Mouse (Mus musculus): ENCODE measurements around the gene Atp9a. TPM values are rescaled to one million over a fixed set of nuclear protein-coding genes. Genes with fewer than 3 reads are reported as not detected.
A peak's percentile ranks its signal among the peaks of the same experiment; 100 is the strongest.

The Atp9a gene
- polyA plus RNA-seq, 1 experiment from 2014 or later = 4.4 TPM

GRCm38 (mm10) chr2:168613092-168613880 is 128.9 kb downstream of the Atp9a start:
- H3K9me3 ChIP-seq (ENCODE audit: control insufficient read depth, low read length) = no peaks in the 10 kb centered on the region
- H3K4me1 ChIP-seq (replicated peaks; ENCODE audit: control insufficient read depth, insufficient read depth, low read length) = no peaks in the 10 kb centered on the region
- no peaks in the 10 kb centered on the region for H3K36me3 ChIP-seq (ENCODE audit: control insufficient read depth, insufficient read depth, low read length)
- H3K4me2 ChIP-seq = no peak overlapping the region
- H3K27ac ChIP-seq (ENCODE audit: low read depth, low read length) = no peak overlapping the region
- DNase-seq (ENCODE audit: low spot score) (no peak), ATAC-seq (replicated peaks; ENCODE audit: low FRiP score) (no peak)
- H3K9ac ChIP-seq (ENCODE audit: low read depth, low read length) = no peak overlapping the region
- WGBS = 67% methylated on average over 13 of the region's 13 CpGs
- no peaks in the 10 kb centered on the region for H3K27me3 ChIP-seq (replicated peaks; ENCODE audit: control insufficient read depth, insufficient read depth, low read length)
- H3K4me3 ChIP-seq (ENCODE audit: low read depth, low read length) = no peak overlapping the region

- Histone ChIP-seq H3K4me3 (ENCODE audit: low read depth, low read length) (no peak overlapping the region), H3K4me2 (no peak overlapping the region), H3K4me1 (replicated peaks; ENCODE audit: control insufficient read depth, insufficient read depth, low read length) (no peaks in the 10 kb centered on the region), H3K27ac (ENCODE audit: low read depth, low read length) (no peak overlapping the region), H3K9me3 (ENCODE audit: control insufficient read depth, low read length) (no peaks in the 10 kb centered on the region), H3K9ac (ENCODE audit: low read depth, low read length) (no peak overlapping the region), H3K27me3 (replicated peaks; ENCODE audit: control insufficient read depth, insufficient read depth, low read length) (no peaks in the 10 kb centered on the region), H3K36me3 (ENCODE audit: control insufficient read depth, insufficient read depth, low read length) (no peaks in the 10 kb centered on the region)
- WGBS = 70% methylated on average over 3 of the region's 3 CpGs
- no peak for ATAC-seq (replicated peaks; ENCODE audit: low FRiP score)
- no peak for DNase-seq (ENCODE audit: low spot score)
These were observed 131.3 kb downstream of the Atp9a start for GRCm38 (mm10) chr2:168610941-168611340.

GRCm38 (mm10) chr2:168609653-168610248 is 132.5 kb downstream of the Atp9a start:
- no peaks in the 10 kb centered on the region for H3K9me3 ChIP-seq (ENCODE audit: control insufficient read depth, low read length)
- ATAC-seq (replicated peaks; ENCODE audit: low FRiP score) (no peak), DNase-seq (ENCODE audit: low spot score) (no peak)
- no peaks in the 10 kb centered on the region for H3K36me3 ChIP-seq (ENCODE audit: control insufficient read depth, insufficient read depth, low read length)
- WGBS = 65% methylated on average over 6 of the region's 6 CpGs
- no peak overlapping the region for H3K27ac ChIP-seq (ENCODE audit: low read depth, low read length)
- no peak overlapping the region for H3K9ac ChIP-seq (ENCODE audit: low read depth, low read length)
- H3K27me3 ChIP-seq (replicated peaks; ENCODE audit: control insufficient read depth, insufficient read depth, low read length) = no peaks in the 10 kb centered on the region
- no peak overlapping the region for H3K4me3 ChIP-seq (ENCODE audit: low read depth, low read length)
- H3K4me2 ChIP-seq = no peak overlapping the region
- 0 out of 2 replicates have a peak, but pooled peaks cover 3% of the 10 kb centered on the region for H3K4me1 ChIP-seq (replicated peaks; ENCODE audit: control insufficient read depth, insufficient read depth, low read length)

GRCm38 (mm10) chr2:168608125-168608564 is 134.1 kb downstream of the Atp9a start:
- no peak overlapping the region for H3K27ac ChIP-seq (ENCODE audit: low read depth, low read length)
- H3K36me3 ChIP-seq (ENCODE audit: control insufficient read depth, insufficient read depth, low read length) = no peaks in the 10 kb centered on the region
- DNase-seq (ENCODE audit: low spot score) = no peak
- peaks cover 6% of the 10 kb centered on the region for H3K27me3 ChIP-seq (replicated peaks; ENCODE audit: control insufficient read depth, insufficient read depth, low read length)
- no peak overlapping the region for H3K9ac ChIP-seq (ENCODE audit: low read depth, low read length)
- H3K4me1 ChIP-seq (replicated peaks; ENCODE audit: control insufficient read depth, insufficient read depth, low read length) = peaks cover 9% of the 10 kb centered on the region; the same call in 1 of the 2 replicates
- no peak for ATAC-seq (replicated peaks; ENCODE audit: low FRiP score)
- no peak overlapping the region for H3K4me3 ChIP-seq (ENCODE audit: low read depth, low read length)
- no peaks in the 10 kb centered on the region for H3K9me3 ChIP-seq (ENCODE audit: control insufficient read depth, low read length)
- 73% methylated on average over 9 of the region's 9 CpGs for WGBS
- H3K4me2 ChIP-seq = no peak overlapping the region

- DNase-seq (ENCODE audit: low spot score) (peak; percentile 51), ATAC-seq (replicated peaks; ENCODE audit: low FRiP score) (no peak)
- H3K27me3 ChIP-seq (replicated peaks; ENCODE audit: control insufficient read depth, insufficient read depth, low read length) = peaks cover 41% of the 10 kb centered on the region
- 0 out of 2 replicates have a peak overlapping the region, but pooled peaks have one; percentile 13 for H3K27ac ChIP-seq (ENCODE audit: low read depth, low read length)
- no peak overlapping the region for H3K9ac ChIP-seq (ENCODE audit: low read depth, low read length)
- H3K36me3 ChIP-seq (ENCODE audit: control insufficient read depth, insufficient read depth, low read length) = no peaks in the 10 kb centered on the region
- 29% methylated on average over 16 of the region's 16 CpGs for WGBS
- no peak overlapping the region for H3K4me3 ChIP-seq (ENCODE audit: low read depth, low read length)
- no peak overlapping the region; the same call in 1 of the 2 replicates for H3K4me2 ChIP-seq
- no peaks in the 10 kb centered on the region for H3K9me3 ChIP-seq (ENCODE audit: control insufficient read depth, low read length)
- H3K4me1 ChIP-seq (replicated peaks; ENCODE audit: control insufficient read depth, insufficient read depth, low read length) = peaks cover 24% of the 10 kb centered on the region
These were observed 137.5 kb downstream of the Atp9a start for GRCm38 (mm10) chr2:168604655-168605070.

GRCm38 (mm10) chr2:168602387-168602741 is 139.8 kb downstream of the Atp9a start:
- Histone ChIP-seq H3K9ac (ENCODE audit: low read depth, low read length) (no peak overlapping the region), H3K4me1 (replicated peaks; ENCODE audit: control insufficient read depth, insufficient read depth, low read length) (peaks cover 24% of the 10 kb centered on the region), H3K36me3 (ENCODE audit: control insufficient read depth, insufficient read depth, low read length) (no peaks in the 10 kb centered on the region), H3K9me3 (ENCODE audit: control insufficient read depth, low read length) (no peaks in the 10 kb centered on the region), H3K27ac (ENCODE audit: low read depth, low read length) (no peak overlapping the region), H3K4me3 (ENCODE audit: low read depth, low read length) (no peak overlapping the region), H3K27me3 (replicated peaks; ENCODE audit: control insufficient read depth, insufficient read depth, low read length) (peaks cover 56% of the 10 kb centered on the region), H3K4me2 (peak overlapping the region; percentile 63)
- DNase-seq (ENCODE audit: low spot score) (no peak), ATAC-seq (replicated peaks; ENCODE audit: low FRiP score) (no peak)
- 31% methylated on average over 12 of the region's 12 CpGs for WGBS

GRCm38 (mm10) chr2:168601491-168602386 is 140.5 kb downstream of the Atp9a start, which contains the start of gene Nfatc2:
Gene Nfatc2 (minus strand): TSS chr2:168601657.
- Histone ChIP-seq H3K36me3 (ENCODE audit: control insufficient read depth, insufficient read depth, low read length) (no peaks in the 10 kb centered on the region), H3K27ac (ENCODE audit: low read depth, low read length) (no peak within 1 kb of the TSS), H3K9me3 (ENCODE audit: control insufficient read depth, low read length) (no peaks in the 10 kb centered on the region), H3K4me3 (ENCODE audit: low read depth, low read length) (peak within 1 kb of the TSS; percentile 41), H3K27me3 (replicated peaks; ENCODE audit: control insufficient read depth, insufficient read depth, low read length) (peaks cover 56% of the 10 kb centered on the region), H3K4me2 (peak within 1 kb of the TSS; percentile 63), H3K9ac (ENCODE audit: low read depth, low read length) (0 out of 2 replicates have a peak within 1 kb of the TSS, but pooled peaks have one; percentile 3), H3K4me1 (replicated peaks; ENCODE audit: control insufficient read depth, insufficient read depth, low read length) (peaks cover 24% of the 10 kb centered on the region)
- 3% methylated on average over 56 of the region's 56 CpGs for WGBS
- DNase-seq (ENCODE audit: low spot score) = peak; percentile 63
- no peak for ATAC-seq (replicated peaks; ENCODE audit: low FRiP score)

- Histone ChIP-seq H3K27ac (ENCODE audit: low read depth, low read length) (no peak overlapping the region), H3K27me3 (replicated peaks; ENCODE audit: control insufficient read depth, insufficient read depth, low read length) (peaks cover 56% of the 10 kb centered on the region), H3K4me2 (peak overlapping the region; percentile 63), H3K9ac (ENCODE audit: low read depth, low read length) (0 out of 2 replicates have a peak overlapping the region, but pooled peaks have one; percentile 3), H3K9me3 (ENCODE audit: control insufficient read depth, low read length) (no peaks in the 10 kb centered on the region), H3K4me1 (replicated peaks; ENCODE audit: control insufficient read depth, insufficient read depth, low read length) (peaks cover 24% of the 10 kb centered on the region), H3K4me3 (ENCODE audit: low read depth, low read length) (peak overlapping the region; percentile 41), H3K36me3 (ENCODE audit: control insufficient read depth, insufficient read depth, low read length) (no peaks in the 10 kb centered on the region)
- 4% methylated on average over 32 of the region's 32 CpGs for WGBS
- DNase-seq (ENCODE audit: low spot score) (no peak), ATAC-seq (replicated peaks; ENCODE audit: low FRiP score) (no peak)
These were observed 141.3 kb downstream of the Atp9a start for GRCm38 (mm10) chr2:168600750-168601490.
